Mouse (Mus musculus) spleen, adult 2 months (tissue): Measurements from ENCODE around the gene Traf2. TPM values are rescaled to one million over a fixed set of nuclear protein-coding genes. Genes with fewer than 3 reads are reported as not detected.

ENCODE experiments used
- DNase-seq, 2 experiments: peaks; one replicate each; pipeline versions ENCODE4 v3.0.0 to v3.0.0-alpha.2; 2012 to 2021; ENCODE audit warnings: low spot score in 2 of 2, low read depth in 1 of 2
- H3K27ac ChIP-seq: fragments of 200-500 bp; 2 replicates; pipeline ENCODE4 v1.5.1; 2012; ENCODE audit warnings: low read length, inconsistent platforms; ENCODE audit not compliant: insufficient read depth
- H3K27me3 ChIP-seq: fragments of 200-500 bp; 2 replicates; pipeline ENCODE4 v1.6.1; 2012; ENCODE audit warnings: mild to moderate bottlenecking, moderate library complexity, low read length, inconsistent platforms; ENCODE audit not compliant: control insufficient read depth, insufficient read depth
- H3K36me3 ChIP-seq: fragments of 200-500 bp; 2 replicates; pipeline ENCODE4 v1.6.1; 2012; ENCODE audit warnings: mild to moderate bottlenecking, low read length, inconsistent platforms; ENCODE audit not compliant: control insufficient read depth, insufficient read depth
- H3K4me1 ChIP-seq: fragments of 200-500 bp; 2 replicates; pipeline ENCODE4 v1.6.1; 2011; ENCODE audit warnings: inconsistent platforms; ENCODE audit not compliant: control insufficient read depth, insufficient read depth, insufficient read length
- H3K4me3 ChIP-seq: fragments of 200-500 bp; 2 replicates; pipeline ENCODE4 v1.5.1; 2011; ENCODE audit warnings: mild to moderate bottlenecking, inconsistent platforms; ENCODE audit not compliant: insufficient read depth, insufficient read length; ENCODE audit errors: extremely low read depth
- CTCF ChIP-seq: fragments of 200-500 bp; IDR thresholded peaks from 2 replicates; pipeline ENCODE4 v1.5.1; 2011; ENCODE audit warnings: mild to moderate bottlenecking, inconsistent platforms; ENCODE audit not compliant: insufficient read depth, insufficient read length, insufficient replicate concordance; ENCODE audit errors: extremely low read depth
- POLR2A ChIP-seq: fragments of 200-500 bp; IDR thresholded peaks from 2 replicates; pipeline ENCODE4 v1.6.1; 2011; ENCODE audit warnings: low read depth, low read length, inconsistent platforms
- WGBS: fragments of 180-500 bp; shearing (Covaris S2); methylation state at CpG from one replicate; pipeline ENCODE4 v1.1.7; 2018; 5-methylcytosine and 5-hydroxymethylcytosine counted together
- polyA plus RNA-seq: library from polyadenylated mRNA; depleted of rRNA; stranded (reverse); fragments of >200 nt; gene quantifications from 2 replicates; pipeline ENCODE4 v1.2.3, GENCODE M21; 2012; rRNA removed

Traf2 gene
- polyA plus RNA-seq, 1 experiment, result 21.6 TPM

DNA sequence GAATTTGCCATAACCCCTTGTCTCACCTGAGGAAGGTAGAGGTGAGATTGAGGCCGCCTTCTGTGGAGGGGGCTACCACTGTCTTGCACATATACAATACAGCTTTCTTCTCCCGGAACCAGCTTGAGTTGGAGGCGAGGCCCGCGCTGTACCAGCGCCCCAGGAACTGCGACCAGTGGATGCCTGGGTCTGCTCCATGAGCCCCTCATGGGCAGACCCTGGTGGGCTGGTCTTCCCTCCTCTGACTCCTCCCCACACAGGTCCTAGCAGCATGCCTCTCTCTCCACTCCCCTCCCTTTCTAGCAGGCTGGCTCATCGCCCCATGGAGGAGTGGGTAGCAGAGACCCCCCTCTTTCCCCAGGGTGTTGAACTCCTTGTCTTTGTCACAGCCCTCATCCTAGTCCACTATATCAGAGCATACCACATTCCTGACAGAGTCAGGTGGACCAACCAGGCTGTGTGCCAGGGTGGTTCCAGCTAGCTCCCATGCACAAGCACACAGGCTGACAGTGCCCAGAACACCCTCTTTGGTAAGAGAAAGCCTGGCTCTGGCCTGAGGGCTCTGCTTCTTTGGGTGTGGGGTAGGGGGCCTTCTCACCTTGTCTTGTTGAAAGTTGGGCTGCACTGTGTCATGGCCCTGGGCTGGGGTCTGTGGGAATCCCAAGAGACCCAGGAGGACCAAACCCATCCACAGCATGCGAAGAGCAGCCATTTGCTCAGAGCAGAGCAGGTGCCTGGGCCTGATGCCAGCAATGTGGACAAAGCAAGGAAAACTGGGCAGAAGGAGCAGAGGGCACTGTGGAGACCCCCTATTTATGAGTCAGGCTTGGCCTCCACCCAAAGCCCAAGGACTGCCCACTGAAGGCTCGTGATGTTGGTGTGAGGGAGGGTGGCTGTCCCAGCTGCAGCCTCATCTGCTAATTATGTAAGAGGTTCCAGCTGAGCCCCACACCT lies 77.5 kb downstream of the Traf2 start:
- 90% methylated on average over 10 of the region's 10 CpGs for WGBS
- TF ChIP-seq POLR2A (no peak), CTCF (no peak)
- H3K27ac ChIP-seq, result no peak overlapping the region
- H3K36me3 ChIP-seq, result no peaks in the 10 kb centered on the region
- peaks cover 23% of the 10 kb centered on the region; the same call in 1 of the 2 replicates for H3K4me1 ChIP-seq
- no peaks in the 10 kb centered on the region for H3K27me3 ChIP-seq
- DNase-seq, result no peak
- H3K4me3 ChIP-seq, result no peak overlapping the region

Other genes with a start within 250 kb of the Traf2 start
- gene Grin1, start 227.8 kb downstream of the Traf2 start, polyA plus RNA-seq, result 0.04 and 0.26 TPM in 2 replicates
- 11.4 and 14.6 TPM in 2 replicates for gene Man1b1, start 214.6 kb downstream of the Traf2 start, polyA plus RNA-seq
- 35.1 and 41.8 TPM in 2 replicates for gene Dpp7, start 190.6 kb downstream of the Traf2 start, polyA plus RNA-seq
- gene Uap1l1, start 181.3 kb downstream of the Traf2 start, polyA plus RNA-seq, result 28.4 and 55.4 TPM in 2 replicates
- 6.7 and 9.4 TPM in 2 replicates for gene Sapcd2, start 174.6 kb downstream of the Traf2 start, polyA plus RNA-seq
- gene Entpd2, start 151.1 kb downstream of the Traf2 start, polyA plus RNA-seq, result 5.0 and 5.9 TPM in 2 replicates
- 31.0 and 36.5 TPM in 2 replicates for gene Npdc1, start 147.6 kb downstream of the Traf2 start, polyA plus RNA-seq
- gene Fut7, start 123.7 kb downstream of the Traf2 start, polyA plus RNA-seq, result 2.4 and 3.7 TPM in 2 replicates
- gene Abca2, start 118.2 kb downstream of the Traf2 start, polyA plus RNA-seq, result 61.1 and 67.6 TPM in 2 replicates
- 2.5 and 3.1 TPM in 2 replicates for gene Clic3, start 90.1 kb downstream of the Traf2 start, polyA plus RNA-seq
- gene Paxx, start 85.8 kb downstream of the Traf2 start, polyA plus RNA-seq, result 68.7 and 86.4 TPM in 2 replicates
- gene Ptgds, start 76.9 kb downstream of the Traf2 start, polyA plus RNA-seq, result 0.27 and 7.8 TPM in 2 replicates
- gene Lcn12, start 53.0 kb downstream of the Traf2 start, polyA plus RNA-seq, result not detected in 2 replicates
- gene Fbxw5, start 46.2 kb downstream of the Traf2 start, polyA plus RNA-seq, result 34.7 and 42.0 TPM in 2 replicates
- gene C8g, start 45.2 kb downstream of the Traf2 start, polyA plus RNA-seq, result 1.9 TPM in 2 replicates
- 56.2 and 74.7 TPM in 2 replicates for gene Edf1, start 10.9 kb upstream of the Traf2 start, polyA plus RNA-seq
- 2.2 and 4.0 TPM in 2 replicates for gene Mamdc4, start 27.9 kb upstream of the Traf2 start, polyA plus RNA-seq
- gene Phpt1, start 28.3 kb upstream of the Traf2 start, polyA plus RNA-seq, result 22.5 and 28.5 TPM in 2 replicates
- gene Ajm1, start 34.8 kb upstream of the Traf2 start, polyA plus RNA-seq, result 6.3 and 7.6 TPM in 2 replicates
- gene Rabl6, start 61.6 kb upstream of the Traf2 start, polyA plus RNA-seq, result 43.6 and 55.1 TPM in 2 replicates
- not detected in 2 replicates for gene Ccdc183, start 70.7 kb upstream of the Traf2 start, polyA plus RNA-seq
- gene Tmem141, start 75.1 kb upstream of the Traf2 start, polyA plus RNA-seq, result 16.4 and 16.8 TPM in 2 replicates
- 71.2 and 120 TPM in 2 replicates for gene Fcna, start 81.1 kb upstream of the Traf2 start, polyA plus RNA-seq
- not detected in 2 replicates for gene Lcn8, start 106.2 kb upstream of the Traf2 start, polyA plus RNA-seq
- gene Lcn5, start 111.0 kb upstream of the Traf2 start, polyA plus RNA-seq, result not detected in 2 replicates
- gene Lcn6, start 129.8 kb upstream of the Traf2 start, polyA plus RNA-seq, result not detected in 2 replicates
- gene Lcn10, start 135.8 kb upstream of the Traf2 start, polyA plus RNA-seq, result not detected in 2 replicates
- not detected in 2 replicates for gene Obp2a, start 153.1 kb upstream of the Traf2 start, polyA plus RNA-seq
- 55.3 and 83.7 TPM in 2 replicates for gene Bmyc, start 159.8 kb upstream of the Traf2 start, polyA plus RNA-seq
- gene Obp2b, start 190.1 kb upstream of the Traf2 start, polyA plus RNA-seq, result not detected in 2 replicates
- gene Lcn3, start 218.6 kb upstream of the Traf2 start, polyA plus RNA-seq, result not detected in 2 replicates
- gene Lcn11, start 230.1 kb upstream of the Traf2 start, polyA plus RNA-seq, result not detected in 2 replicates
- gene Gm13539, start 235.3 kb upstream of the Traf2 start, polyA plus RNA-seq, result not detected in 2 replicates